Mouse (Mus musculus): ENCODE measurements around the gene Ogn. TPM values are rescaled to one million over a fixed set of nuclear protein-coding genes. Genes with fewer than 3 reads are reported as not detected.

Ogn gene
- total and polyA plus RNA-seq, 2 experiments from 2014 or later, result 13.6 to 29.8 TPM

DNA sequence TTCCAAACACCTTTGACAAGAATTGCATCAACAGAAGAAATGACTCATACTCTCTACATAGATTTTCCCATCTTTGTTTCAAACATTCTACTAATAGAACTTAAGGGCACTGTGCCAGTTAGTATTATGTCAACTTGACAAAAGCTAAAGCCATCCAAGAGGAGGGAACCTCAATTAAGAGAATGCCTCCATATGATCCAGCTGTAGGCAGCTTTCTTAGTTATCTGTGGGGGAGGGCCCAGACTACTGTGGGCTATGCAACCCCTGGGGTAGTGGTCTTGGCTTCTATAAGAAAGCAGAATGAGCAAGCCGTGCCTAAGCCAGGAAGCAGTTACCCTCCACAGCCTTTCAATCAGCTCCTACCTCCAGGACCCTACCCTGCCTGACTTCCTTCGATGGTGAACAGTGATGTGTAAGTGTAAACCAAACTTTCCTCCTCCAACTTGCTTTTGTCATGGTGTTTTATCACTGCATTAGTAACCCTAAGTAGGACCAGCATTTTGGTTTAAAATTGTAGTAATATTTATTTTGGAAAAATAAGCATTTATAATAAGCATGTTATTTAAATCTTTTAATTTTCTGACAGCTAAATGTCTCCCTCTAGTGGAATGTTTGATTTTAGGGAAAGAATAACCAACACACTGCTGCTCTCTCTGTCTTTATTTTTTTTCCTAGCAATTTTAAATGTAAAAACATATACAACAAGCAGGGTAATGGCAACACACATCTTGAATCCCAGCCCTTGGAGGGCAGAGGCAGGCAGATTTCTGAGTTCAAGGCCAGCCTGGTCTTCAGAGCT is 37.1 kb downstream of the Ogn start:
- DNase-seq, result peak; percentile 23
- ATAC-seq, result peak; percentile 45

DNA sequence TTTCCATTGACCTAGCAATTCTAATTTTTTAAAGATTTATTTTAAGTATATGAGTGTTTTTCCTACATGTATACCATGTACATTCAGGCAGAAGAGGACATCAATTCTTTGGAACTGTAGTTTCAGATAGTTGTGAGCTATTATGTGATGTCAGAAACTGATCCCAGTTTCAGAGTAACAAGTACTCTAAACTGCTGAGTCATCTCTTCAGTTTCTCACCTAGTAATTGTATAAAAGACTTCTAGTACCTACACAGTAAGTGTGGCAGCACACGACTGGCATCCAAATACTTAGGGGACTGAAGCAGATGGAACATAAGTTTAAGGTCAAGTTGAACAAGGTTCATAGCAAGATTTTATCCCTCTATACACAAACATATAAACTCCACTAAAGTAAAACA is 38.2 kb downstream of the Ogn start:
- Histone ChIP-seq H3K9ac (no peak overlapping the region), H3K9me3 (ENCODE audit: low read length) (no peaks in the 10 kb centered on the region), H3K4me2 (ENCODE audit: low read depth) (no peak overlapping the region), H3K27ac (ENCODE audit: low read depth, low read length) (no peak overlapping the region), H3K36me3 (ENCODE audit: insufficient read depth) (no peaks in the 10 kb centered on the region), H3K4me1 (ENCODE audit: insufficient read depth) (no peaks in the 10 kb centered on the region), H3K27me3 (ENCODE audit: insufficient read depth, low read length) (no peaks in the 10 kb centered on the region), H3K4me3 (ENCODE audit: low read depth, low read length) (no peak overlapping the region)
- DNase-seq (no peak), ATAC-seq (no peak)
- TF ChIP-seq CTCF (IDR thresholded peaks at IDR 0.05; ENCODE audit: low read depth), result no peak
- 92% methylated on average over 1 of the region's 1 CpGs for WGBS

More for the DNA sequence above, 37.1 kb downstream of the Ogn start:
- Histone ChIP-seq H3K4me1 (ENCODE audit: insufficient read depth) (no peaks in the 10 kb centered on the region), H3K27ac (ENCODE audit: low read depth, low read length) (no peak overlapping the region), H3K36me3 (ENCODE audit: insufficient read depth) (no peaks in the 10 kb centered on the region), H3K4me3 (ENCODE audit: low read depth, low read length) (no peak overlapping the region), H3K27me3 (ENCODE audit: insufficient read depth, low read length) (no peaks in the 10 kb centered on the region), H3K4me2 (ENCODE audit: low read depth) (no peak overlapping the region), H3K9ac (no peak overlapping the region), H3K9me3 (ENCODE audit: low read length) (no peaks in the 10 kb centered on the region)
- TF ChIP-seq CTCF (IDR thresholded peaks at IDR 0.05; ENCODE audit: low read depth), result peak; percentile 60
- WGBS, result 68% methylated on average over 2 of the region's 2 CpGs

DNA sequence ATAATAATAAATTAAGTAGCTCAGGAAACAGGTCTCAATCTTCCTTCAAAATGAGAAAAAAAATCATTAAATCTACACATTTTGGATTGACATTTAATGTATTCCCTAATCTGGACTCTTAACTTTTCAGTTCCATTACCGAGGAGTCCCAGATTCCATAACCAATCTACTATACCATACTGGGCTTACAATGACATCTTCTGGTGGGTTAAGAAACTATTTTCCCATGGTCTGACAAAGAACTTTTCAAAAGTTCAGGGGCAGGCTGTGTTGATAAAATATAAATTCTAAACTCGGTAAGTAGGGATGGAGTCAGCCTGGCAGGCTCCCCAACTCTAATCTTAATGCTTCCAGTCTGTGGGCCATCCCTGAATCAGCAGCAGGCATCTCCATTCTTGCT is 43.3 kb downstream of the Ogn start:
- Histone ChIP-seq H3K9ac (no peak overlapping the region), H3K27me3 (ENCODE audit: insufficient read depth, low read length) (no peaks in the 10 kb centered on the region), H3K4me1 (ENCODE audit: insufficient read depth) (peaks cover 8% of the 10 kb centered on the region; the same call in 1 of the 2 replicates), H3K4me3 (ENCODE audit: low read depth, low read length) (no peak overlapping the region), H3K9me3 (ENCODE audit: low read length) (no peaks in the 10 kb centered on the region), H3K27ac (ENCODE audit: low read depth, low read length) (no peak overlapping the region), H3K4me2 (ENCODE audit: low read depth) (no peak overlapping the region), H3K36me3 (ENCODE audit: insufficient read depth) (0 out of 2 replicates have a peak, but pooled peaks cover under 1% of the 10 kb centered on the region)
- ATAC-seq (no peak), DNase-seq (no peak)
- 33% methylated on average over 2 of the region's 2 CpGs for WGBS
- TF ChIP-seq CTCF (IDR thresholded peaks at IDR 0.05; ENCODE audit: low read depth), result no peak

DNA sequence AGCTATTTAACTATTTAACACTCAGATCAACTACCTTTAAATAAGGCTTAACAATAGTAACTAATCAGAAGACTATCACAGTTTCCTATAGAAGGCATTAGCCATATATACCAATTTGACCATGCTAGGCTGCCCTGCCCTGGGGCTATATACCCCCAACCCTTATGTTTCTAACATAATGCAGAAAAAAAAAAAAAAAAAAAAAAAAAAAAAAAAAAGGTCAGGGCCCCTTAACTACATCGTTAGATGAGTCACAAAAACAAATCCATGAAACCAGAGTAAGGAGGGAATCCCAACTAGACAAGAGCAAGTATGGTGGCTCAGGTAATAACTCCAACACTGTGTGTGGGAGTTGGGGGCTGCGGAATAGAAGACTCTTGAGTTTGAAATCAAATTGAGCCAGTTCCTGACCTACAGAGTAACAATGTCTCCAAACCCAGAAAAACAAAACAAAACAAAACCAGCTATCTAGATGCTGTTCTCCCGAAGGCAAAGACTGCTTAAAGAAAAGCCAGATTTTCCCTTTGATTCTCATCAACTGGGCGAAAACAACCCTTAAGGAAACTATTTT is 44.0 kb downstream of the Ogn start:
- peaks cover 8% of the 10 kb centered on the region; the same call in 1 of the 2 replicates for H3K4me1 ChIP-seq (ENCODE audit: insufficient read depth)
- DNase-seq (no peak), ATAC-seq (no peak)
- H3K4me3 ChIP-seq (ENCODE audit: low read depth, low read length), result peak overlapping the region; percentile 57
- peak overlapping the region; percentile 35; the same call in 1 of the 2 replicates for H3K9ac ChIP-seq
- no peak for TF ChIP-seq CTCF (IDR thresholded peaks at IDR 0.05; ENCODE audit: low read depth)
- no peaks in the 10 kb centered on the region for H3K9me3 ChIP-seq (ENCODE audit: low read length)
- 1% methylated on average over 4 of the region's 4 CpGs for WGBS
- peaks cover 4% of the 10 kb centered on the region for H3K36me3 ChIP-seq (ENCODE audit: insufficient read depth)
- no peak overlapping the region for H3K27ac ChIP-seq (ENCODE audit: low read depth, low read length)
- peak overlapping the region; percentile 90 for H3K4me2 ChIP-seq (ENCODE audit: low read depth)
- H3K27me3 ChIP-seq (ENCODE audit: insufficient read depth, low read length), result no peaks in the 10 kb centered on the region

DNA sequence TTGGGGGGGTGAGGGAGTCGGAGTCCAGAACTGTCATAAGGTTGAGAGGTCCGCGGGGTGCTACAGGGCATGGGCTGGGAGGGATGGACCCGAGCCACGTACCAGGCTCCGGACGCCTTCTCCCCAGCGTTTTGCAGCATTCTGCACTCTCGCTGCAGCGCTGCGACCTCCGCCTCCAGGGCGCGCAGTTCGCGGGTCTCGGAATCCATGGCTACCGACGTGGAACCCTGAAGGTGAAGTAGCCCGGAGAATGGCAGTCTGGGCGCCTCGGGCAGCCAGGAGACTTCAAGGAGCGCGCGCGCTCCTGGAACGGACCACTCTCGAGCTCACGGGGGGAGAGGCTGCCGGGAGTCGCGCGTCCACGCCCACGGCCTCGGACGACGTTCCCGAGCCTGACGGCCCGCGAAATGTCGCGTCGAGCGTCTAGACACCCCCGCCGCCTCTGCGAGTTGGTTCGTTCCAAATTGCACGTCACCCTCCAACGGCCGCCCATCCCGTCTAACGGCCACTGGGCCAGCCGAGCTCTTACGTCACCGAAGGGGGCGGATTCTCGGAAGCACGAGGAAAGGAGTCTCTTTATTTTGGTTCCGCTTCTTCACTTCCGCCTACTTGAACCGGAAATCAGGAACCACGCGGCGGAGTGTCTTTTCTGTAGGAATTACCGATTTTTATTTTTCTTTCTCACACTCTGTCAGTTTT is 44.8 kb downstream of the Ogn start, which contains the start of the genes Cenpp and Nol8:
Gene Cenpp, minus strand, starts transcription at position 305 of the 699 bp plus-strand sequence.
Gene Nol8, plus strand, starts transcription at position 598 of the 699 bp plus-strand sequence.
- TF ChIP-seq CTCF (IDR thresholded peaks at IDR 0.05; ENCODE audit: low read depth), result no peak
- peak; percentile 99 for ATAC-seq
- no peaks in the 10 kb centered on the region for H3K27me3 ChIP-seq (ENCODE audit: insufficient read depth, low read length)

DNA sequence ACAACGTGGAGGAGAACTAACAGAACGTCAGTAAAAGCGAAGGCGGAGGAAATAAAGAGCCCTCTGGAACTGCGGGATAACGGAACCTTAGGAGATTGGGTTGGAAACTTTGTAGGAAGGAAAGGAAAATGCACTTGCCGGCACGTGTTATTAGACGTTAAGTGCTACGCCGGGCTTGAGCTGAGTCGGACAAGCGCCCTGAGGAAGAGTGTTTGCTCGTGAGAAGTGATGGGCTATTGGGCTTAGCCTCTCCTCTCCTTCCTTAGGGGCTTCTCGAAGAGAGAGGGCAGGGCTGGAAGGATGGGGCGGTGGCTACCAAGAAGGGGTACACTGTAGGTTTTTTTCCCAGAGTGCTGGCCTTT is 45.3 kb downstream of the Ogn start:
- DNase-seq (no peak), ATAC-seq (peak; percentile 83)
- no peak for TF ChIP-seq CTCF (IDR thresholded peaks at IDR 0.05; ENCODE audit: low read depth)
- peaks cover 8% of the 10 kb centered on the region; the same call in 1 of the 2 replicates for H3K4me1 ChIP-seq (ENCODE audit: insufficient read depth)
- under 1% methylated on average over 16 of the region's 16 CpGs for WGBS
- H3K9me3 ChIP-seq (ENCODE audit: low read length), result no peaks in the 10 kb centered on the region
- H3K36me3 ChIP-seq (ENCODE audit: insufficient read depth), result peaks cover 5% of the 10 kb centered on the region
- peak overlapping the region; percentile 43 for H3K9ac ChIP-seq
- H3K4me2 ChIP-seq (ENCODE audit: low read depth), result peak overlapping the region; percentile 65
- H3K27me3 ChIP-seq (ENCODE audit: insufficient read depth, low read length), result no peaks in the 10 kb centered on the region
- peak overlapping the region; percentile 57 for H3K4me3 ChIP-seq (ENCODE audit: low read depth, low read length)
- H3K27ac ChIP-seq (ENCODE audit: low read depth, low read length), result peak overlapping the region; percentile 46; the same call in 1 of the 2 replicates

More for the DNA sequence above, 44.8 kb downstream of the Ogn start, which contains the start of the genes Cenpp and Nol8:
- H3K4me2 ChIP-seq (ENCODE audit: low read depth), result peak within 1 kb of the TSS; percentile 90
- H3K27ac ChIP-seq (ENCODE audit: low read depth, low read length), result peak within 1 kb of the TSS; percentile 46; the same call in 1 of the 2 replicates
- H3K36me3 ChIP-seq (ENCODE audit: insufficient read depth), result peaks cover 5% of the 10 kb centered on the region
- no peaks in the 10 kb centered on the region for H3K9me3 ChIP-seq (ENCODE audit: low read length)
- DNase-seq, result peak; percentile 100
- WGBS, result under 1% methylated on average over 68 of the region's 68 CpGs
- peak within 1 kb of the TSS; percentile 43 for H3K9ac ChIP-seq
- H3K4me3 ChIP-seq (ENCODE audit: low read depth, low read length), result peak within 1 kb of the TSS; percentile 57
- peaks cover 8% of the 10 kb centered on the region; the same call in 1 of the 2 replicates for H3K4me1 ChIP-seq (ENCODE audit: insufficient read depth)

Other genes starting within 250 kb of the Ogn start
- gene Ippk, start 186.8 kb upstream of the Ogn start, total RNA-seq (2014; rRNA removed), result 15.0 and 15.9 TPM in 2 replicates
- gene Ippk, start 186.8 kb upstream of the Ogn start, polyA plus RNA-seq (2015; fragmentation: Nextera tagmentation; extraction: Ambion mirVana), result 11.0 and 11.7 TPM in 2 replicates
- gene Tes3-ps, start 114.7 kb upstream of the Ogn start, total RNA-seq (2014; rRNA removed), result 0.31 and 0.67 TPM in 2 replicates
- 0.49 and 0.56 TPM in 2 replicates for gene Tes3-ps, start 114.7 kb upstream of the Ogn start, polyA plus RNA-seq (2015; fragmentation: Nextera tagmentation; extraction: Ambion mirVana)
- 2.0 TPM in 2 replicates for gene Ecm2, start 103.2 kb upstream of the Ogn start, total RNA-seq (2014; rRNA removed)
- 1.0 and 1.8 TPM in 2 replicates for gene Ecm2, start 103.2 kb upstream of the Ogn start, polyA plus RNA-seq (2015; fragmentation: Nextera tagmentation; extraction: Ambion mirVana)
- gene Aspn, start 63.6 kb upstream of the Ogn start, total RNA-seq (2014; rRNA removed), result 1.6 and 7.9 TPM in 2 replicates
- gene Aspn, start 63.6 kb upstream of the Ogn start, polyA plus RNA-seq (2015; fragmentation: Nextera tagmentation; extraction: Ambion mirVana), result 1.1 and 1.4 TPM in 2 replicates
- 1.9 and 2.4 TPM in 2 replicates for gene Omd, start 25.6 kb upstream of the Ogn start, total RNA-seq (2014; rRNA removed)
- gene Omd, start 25.6 kb upstream of the Ogn start, polyA plus RNA-seq (2015; fragmentation: Nextera tagmentation; extraction: Ambion mirVana), result 1.9 and 2.3 TPM in 2 replicates
- 5.6 and 6.9 TPM in 2 replicates for gene Cenpp, start 44.7 kb downstream of the Ogn start, total RNA-seq (2014; rRNA removed)
- 7.5 and 9.0 TPM in 2 replicates for gene Cenpp, start 44.7 kb downstream of the Ogn start, polyA plus RNA-seq (2015; fragmentation: Nextera tagmentation; extraction: Ambion mirVana)
- gene Nol8, start 45.0 kb downstream of the Ogn start, total RNA-seq (2014; rRNA removed), result 14.8 and 22.5 TPM in 2 replicates
- 12.4 and 14.3 TPM in 2 replicates for gene Nol8, start 45.0 kb downstream of the Ogn start, polyA plus RNA-seq (2015; fragmentation: Nextera tagmentation; extraction: Ambion mirVana)
- gene Iars, start 74.1 kb downstream of the Ogn start, total RNA-seq (2014; rRNA removed), result 35.5 and 57.3 TPM in 2 replicates
- gene Iars, start 74.1 kb downstream of the Ogn start, polyA plus RNA-seq (2015; fragmentation: Nextera tagmentation; extraction: Ambion mirVana), result 14.1 and 21.0 TPM in 2 replicates
- gene Gm30302, start 191.0 kb downstream of the Ogn start, total RNA-seq (2014; rRNA removed), result not detected in 2 replicates
- gene Gm30302, start 191.0 kb downstream of the Ogn start, polyA plus RNA-seq (2015; fragmentation: Nextera tagmentation; extraction: Ambion mirVana), result not detected in 2 replicates

Measured in forebrain, postnatal 0 days (tissue).